Mouse (Mus musculus): ENCODE results near the gene Atp2b2. TPM values are rescaled to one million over a fixed set of nuclear protein-coding genes. Genes with fewer than 3 reads are reported as not detected.

The Atp2b2 gene
- total and polyA plus RNA-seq, 3 experiments, result 0.04 TPM; not detected in 2

- H3K9me3 ChIP-seq (replicated peaks; ENCODE audit: insufficient read depth, low read length), result no peaks in the 10 kb centered on the region
- no peaks in the 10 kb centered on the region for H3K36me3 ChIP-seq (ENCODE audit: control insufficient read depth in 1 of 2, insufficient read depth in 2 of 2, low read length in 2 of 2)
- no peak overlapping the region for H3K27ac ChIP-seq (ENCODE audit: control insufficient read depth, low read depth, low read length)
- no peak for DNase-seq (ENCODE audit: low read depth, low spot score)
- no peaks in the 10 kb centered on the region for H3K79me2 ChIP-seq (ENCODE audit: control insufficient read depth, insufficient read depth, low read length, poor library complexity)
- H3K9ac ChIP-seq (ENCODE audit: control insufficient read depth, low read depth, low read length, poor library complexity, severe bottlenecking), result no peak overlapping the region
- H3K4me3 ChIP-seq (ENCODE audit: control insufficient read depth in 1 of 2, insufficient read depth in 1 of 2, low read depth in 2 of 2, low read length in 2 of 2), result no peak overlapping the region
- TF ChIP-seq POLR2A (IDR thresholded peaks at IDR 0.05; ENCODE audit: control insufficient read depth in 1 of 2, insufficient read depth in 1 of 2, low read depth in 1 of 2, low read length in 2 of 2, poor library complexity in 1 of 2), result no peak
- no peak for TF ChIP-seq CHD2 (IDR thresholded peaks at IDR 0.05; ENCODE audit: low read length)
- TF ChIP-seq ZC3H11A (IDR thresholded peaks at IDR 0.05; ENCODE audit: low read depth, low read length), result no peak
- TF ChIP-seq MXI1 (IDR thresholded peaks at IDR 0.05; ENCODE audit: low read depth, low read length), result no peak
- no peak for TF ChIP-seq USF1 (IDR thresholded peaks at IDR 0.05; ENCODE audit: low read depth, low read length)
- no peak for TF ChIP-seq SIN3A (IDR thresholded peaks at IDR 0.05; ENCODE audit: low read length)
- TF ChIP-seq MAZ (IDR thresholded peaks at IDR 0.05; ENCODE audit: low read depth, low read length), result no peak
- no peak for TF ChIP-seq MEF2A (IDR thresholded peaks at IDR 0.05; ENCODE audit: extremely low read depth, insufficient replicate concordance, low read depth, low read length, poor library complexity, severe bottlenecking)
- TF ChIP-seq NRF1 (IDR thresholded peaks at IDR 0.05; ENCODE audit: insufficient read depth, low read depth, low read length, poor library complexity, severe bottlenecking), result no peak
- TF ChIP-seq UBTF (IDR thresholded peaks at IDR 0.05; ENCODE audit: borderline replicate concordance, insufficient read depth, low read depth, low read length), result no peak
- no peak for TF ChIP-seq EP300 (IDR thresholded peaks at IDR 0.05; ENCODE audit: low read depth in 1 of 2, low read length in 2 of 2)
- TF ChIP-seq RAD21 (IDR thresholded peaks at IDR 0.05; ENCODE audit: low read depth, low read length), result no peak
- no peaks in the 10 kb centered on the region for H3K4me1 ChIP-seq (ENCODE audit: control insufficient read depth in 1 of 2, insufficient read depth in 2 of 2, low read length in 2 of 2)
- no peaks in the 10 kb centered on the region for H3K27me3 ChIP-seq (ENCODE audit: control insufficient read depth in 1 of 2, insufficient read depth in 2 of 2, low read length in 2 of 2)
Observed at GRCm38 (mm10) chr6:114042836-114043235, 423 bp upstream of the Atp2b2 start.

GRCm38 (mm10) chr6:114041911-114042284 lies 515 bp downstream of the Atp2b2 start:
- no peak overlapping the region for H3K4me3 ChIP-seq (ENCODE audit: control insufficient read depth in 1 of 2, insufficient read depth in 1 of 2, low read depth in 2 of 2, low read length in 2 of 2)
- H3K36me3 ChIP-seq (ENCODE audit: control insufficient read depth in 1 of 2, insufficient read depth in 2 of 2, low read length in 2 of 2), result no peaks in the 10 kb centered on the region
- no peak overlapping the region for H3K27ac ChIP-seq (ENCODE audit: control insufficient read depth, low read depth, low read length)
- no peak for TF ChIP-seq ZMIZ1 (IDR thresholded peaks at IDR 0.05; ENCODE audit: low read depth, low read length)
- no peak for TF ChIP-seq MYC (IDR thresholded peaks at IDR 0.05; ENCODE audit: low read depth, low read length)
- TF ChIP-seq GABPA (IDR thresholded peaks at IDR 0.05; ENCODE audit: low read depth, low read length), result no peak
- no peak for TF ChIP-seq CHD1 (IDR thresholded peaks at IDR 0.05; ENCODE audit: low read depth, low read length)
- TF ChIP-seq MEF2A (IDR thresholded peaks at IDR 0.05; ENCODE audit: extremely low read depth, insufficient replicate concordance, low read depth, low read length, poor library complexity, severe bottlenecking), result no peak
- TF ChIP-seq UBTF (IDR thresholded peaks at IDR 0.05; ENCODE audit: borderline replicate concordance, insufficient read depth, low read depth, low read length), result no peak
- no peaks in the 10 kb centered on the region for H3K9me3 ChIP-seq (replicated peaks; ENCODE audit: insufficient read depth, low read length)
- H3K79me2 ChIP-seq (ENCODE audit: control insufficient read depth, insufficient read depth, low read length, poor library complexity), result no peaks in the 10 kb centered on the region
- H3K4me1 ChIP-seq (ENCODE audit: control insufficient read depth in 1 of 2, insufficient read depth in 2 of 2, low read length in 2 of 2), result no peaks in the 10 kb centered on the region
- no peak for DNase-seq (ENCODE audit: low read depth, low spot score)
- H3K9ac ChIP-seq (ENCODE audit: control insufficient read depth, low read depth, low read length, poor library complexity, severe bottlenecking), result no peak overlapping the region
- no peaks in the 10 kb centered on the region for H3K27me3 ChIP-seq (ENCODE audit: control insufficient read depth in 1 of 2, insufficient read depth in 2 of 2, low read length in 2 of 2)

Measured in MEL (cell line).